Mouse (Mus musculus): ENCODE measurements around the gene Tamm41. TPM values are rescaled to one million over a fixed set of nuclear protein-coding genes. Genes with fewer than 3 reads are reported as not detected.

Gene Tamm41
- polyA plus RNA-seq, 1 experiment from 2014 or later = 41.9 TPM

DNA sequence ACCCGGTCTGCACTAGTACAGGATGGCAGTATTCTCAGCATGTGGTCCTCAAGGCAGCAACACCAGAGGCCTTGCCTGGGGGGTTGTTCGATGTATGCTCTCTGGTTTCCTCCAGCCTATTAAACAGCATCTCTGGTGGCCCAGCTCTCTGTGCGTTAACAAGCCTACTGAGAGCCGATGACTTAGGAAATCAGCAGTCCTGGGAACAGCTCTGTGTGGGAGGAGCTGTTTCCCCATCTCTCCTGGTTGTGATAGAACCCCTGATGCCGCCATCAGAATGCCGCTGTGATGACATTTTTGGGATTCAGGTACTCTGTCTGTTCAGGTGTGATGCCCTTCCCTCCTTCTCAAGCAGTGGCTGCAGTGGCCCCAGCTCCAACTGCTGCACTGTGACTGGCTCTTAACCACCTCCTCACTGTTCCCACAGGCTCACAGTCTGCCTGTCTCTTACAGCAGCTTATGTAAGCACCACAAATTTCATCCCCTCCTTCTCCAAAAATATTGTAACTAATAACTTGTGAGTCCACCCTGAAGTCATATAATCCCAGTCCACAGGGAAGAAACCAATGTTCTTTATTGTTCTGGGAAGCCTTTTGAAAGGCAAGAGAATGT, 14.0 kb upstream of the Tamm41 start:
- ATAC-seq (ENCODE audit: low read depth) = no peak
- Histone ChIP-seq H3K9me3 (replicated peaks) (no peaks in the 10 kb centered on the region), H3K4me1 (replicated peaks) (no peaks in the 10 kb centered on the region), H3K36me3 (no peaks in the 10 kb centered on the region), H3K4me2 (no peak overlapping the region), H3K27me3 (no peaks in the 10 kb centered on the region), H3K27ac (no peak overlapping the region), H3K4me3 (replicated peaks) (no peak overlapping the region), H3K9ac (no peak overlapping the region)
- 56% methylated on average over 6 of the region's 6 CpGs for WGBS (ENCODE audit: insufficient replicate concordance)
- DNase-seq = no peak

DNA sequence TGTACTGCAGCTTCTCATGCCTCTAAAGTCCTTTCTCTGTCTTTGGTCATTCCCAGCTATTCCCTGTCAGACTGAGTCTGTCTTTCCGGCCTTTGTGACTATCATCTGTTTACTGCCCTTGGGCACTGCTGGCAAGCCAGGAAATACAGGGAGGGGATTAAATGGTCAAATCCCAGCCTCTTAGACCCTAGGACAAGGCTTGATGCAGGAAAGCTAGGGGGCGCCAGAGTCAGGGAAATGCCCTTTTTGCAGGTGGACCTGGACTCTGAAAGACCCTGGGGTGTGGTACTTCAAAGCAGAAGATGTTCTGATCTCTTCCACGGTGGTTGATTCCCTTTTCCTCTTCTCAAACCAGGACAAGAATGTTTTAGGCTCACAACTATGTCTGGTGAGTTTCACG, 11.3 kb upstream of the Tamm41 start:
- no peaks in the 10 kb centered on the region for H3K36me3 ChIP-seq
- H3K9ac ChIP-seq = no peak overlapping the region
- H3K4me2 ChIP-seq = no peak overlapping the region
- 19% methylated on average over 4 of the region's 4 CpGs for WGBS (ENCODE audit: insufficient replicate concordance)
- no peaks in the 10 kb centered on the region for H3K9me3 ChIP-seq (replicated peaks)
- H3K27me3 ChIP-seq = no peaks in the 10 kb centered on the region
- no peaks in the 10 kb centered on the region for H3K4me1 ChIP-seq (replicated peaks)
- no peak overlapping the region for H3K4me3 ChIP-seq (replicated peaks)
- no peak overlapping the region for H3K27ac ChIP-seq
- DNase-seq (no peak), ATAC-seq (ENCODE audit: low read depth) (no peak)

GRCm38 (mm10) chr6:115047816-115048215, 10.1 kb upstream of the Tamm41 start:
- Histone ChIP-seq H3K27me3 (no peaks in the 10 kb centered on the region), H3K9me3 (replicated peaks) (no peaks in the 10 kb centered on the region), H3K4me3 (replicated peaks) (no peak overlapping the region), H3K4me2 (no peak overlapping the region), H3K4me1 (replicated peaks) (no peaks in the 10 kb centered on the region), H3K27ac (no peak overlapping the region), H3K36me3 (no peaks in the 10 kb centered on the region), H3K9ac (no peak overlapping the region)
- 38% methylated on average over 2 of the region's 2 CpGs for WGBS (ENCODE audit: insufficient replicate concordance)
- DNase-seq (no peak), ATAC-seq (ENCODE audit: low read depth) (no peak)

DNA sequence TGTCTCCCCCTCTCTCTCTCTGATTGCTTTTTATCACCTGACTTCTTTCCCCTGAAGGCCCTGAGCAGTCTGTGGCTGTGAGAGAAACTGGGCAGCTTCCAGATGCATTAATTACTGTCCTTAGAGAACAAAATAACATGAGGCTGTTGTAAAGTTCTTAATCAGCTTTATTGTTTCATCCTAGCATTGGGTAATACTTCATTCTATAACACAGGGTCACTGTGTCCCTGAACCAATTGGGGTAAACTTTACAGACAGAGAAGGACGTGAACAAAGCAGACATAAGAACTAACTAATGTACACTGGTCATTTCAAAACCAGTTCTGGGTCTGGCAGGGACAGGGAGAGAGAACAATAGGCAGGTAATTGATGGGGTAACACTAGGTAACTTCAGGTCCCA, 8.4 kb upstream of the Tamm41 start:
- 33% methylated on average over 1 of the region's 1 CpGs for WGBS (ENCODE audit: insufficient replicate concordance)
- Histone ChIP-seq H3K4me1 (replicated peaks) (no peaks in the 10 kb centered on the region), H3K36me3 (no peaks in the 10 kb centered on the region), H3K27me3 (no peaks in the 10 kb centered on the region), H3K9me3 (replicated peaks) (no peaks in the 10 kb centered on the region), H3K4me2 (no peak overlapping the region), H3K4me3 (replicated peaks) (no peak overlapping the region), H3K27ac (no peak overlapping the region), H3K9ac (no peak overlapping the region)
- DNase-seq = no peak
- ATAC-seq (ENCODE audit: low read depth) = no peak

- H3K4me2 ChIP-seq = no peak overlapping the region
- H3K9ac ChIP-seq = no peak overlapping the region
- H3K4me3 ChIP-seq (replicated peaks) = no peak overlapping the region
- no peaks in the 10 kb centered on the region for H3K36me3 ChIP-seq
- DNase-seq = no peak
- no peaks in the 10 kb centered on the region for H3K9me3 ChIP-seq (replicated peaks)
- no peak overlapping the region for H3K27ac ChIP-seq
- ATAC-seq (ENCODE audit: low read depth) = no peak
- H3K27me3 ChIP-seq = no peaks in the 10 kb centered on the region
- 50% methylated on average over 1 of the region's 1 CpGs for WGBS (ENCODE audit: insufficient replicate concordance)
- H3K4me1 ChIP-seq (replicated peaks) = no peaks in the 10 kb centered on the region
Observed at GRCm38 (mm10) chr6:115044709-115045108, 7.0 kb upstream of the Tamm41 start.

DNA sequence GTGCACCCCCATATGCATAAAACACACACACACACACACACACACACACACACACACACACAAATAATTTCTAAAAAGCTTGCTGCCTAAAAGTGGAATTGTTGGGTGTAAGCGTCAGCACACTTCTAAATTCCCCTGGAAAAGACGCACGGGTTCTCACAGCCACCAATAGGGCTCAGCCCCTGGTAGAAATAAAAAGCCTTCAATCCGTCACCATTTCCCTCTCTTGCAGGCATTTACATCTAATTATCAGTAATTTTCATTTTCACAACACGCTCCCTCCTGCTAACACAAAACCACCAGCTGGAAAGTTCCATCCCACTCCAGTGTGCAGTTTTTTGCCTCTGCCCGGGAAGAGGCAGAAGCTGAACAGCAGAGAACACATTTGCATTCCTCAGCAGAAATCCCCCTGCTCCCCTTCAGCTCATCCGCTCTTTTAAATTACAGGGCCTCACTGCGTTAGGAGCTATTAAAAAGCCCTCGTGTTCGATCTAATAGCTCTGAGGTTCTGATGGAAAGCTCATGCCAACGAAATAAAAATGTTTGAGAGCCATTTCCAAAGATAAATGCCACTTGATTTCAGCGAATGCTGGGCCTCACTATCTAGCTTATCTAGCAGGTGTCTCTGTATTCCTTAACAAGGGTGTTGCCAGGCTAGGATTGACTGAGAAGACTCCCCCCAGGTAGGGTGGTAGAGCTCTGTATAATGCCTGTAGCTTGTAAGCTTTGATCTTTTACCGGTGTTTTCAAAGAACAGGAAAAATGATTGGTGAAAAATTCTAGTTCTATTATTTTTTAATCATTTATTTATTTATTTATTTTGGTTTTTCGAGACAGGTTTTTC, 6.2 kb upstream of the Tamm41 start:
- H3K4me1 ChIP-seq (replicated peaks) = no peaks in the 10 kb centered on the region
- no peaks in the 10 kb centered on the region for H3K9me3 ChIP-seq (replicated peaks)
- H3K27me3 ChIP-seq = no peaks in the 10 kb centered on the region
- no peak overlapping the region for H3K4me2 ChIP-seq
- whole genome bisulfite sequencing (ENCODE audit: insufficient replicate concordance) = 75% methylated on average over 14 of the region's 14 CpGs
- no peak overlapping the region for H3K9ac ChIP-seq
- no peaks in the 10 kb centered on the region for H3K36me3 ChIP-seq
- DNase-seq (no peak), ATAC-seq (ENCODE audit: low read depth) (no peak)
- H3K27ac ChIP-seq = no peak overlapping the region
- no peak overlapping the region for H3K4me3 ChIP-seq (replicated peaks)

DNA sequence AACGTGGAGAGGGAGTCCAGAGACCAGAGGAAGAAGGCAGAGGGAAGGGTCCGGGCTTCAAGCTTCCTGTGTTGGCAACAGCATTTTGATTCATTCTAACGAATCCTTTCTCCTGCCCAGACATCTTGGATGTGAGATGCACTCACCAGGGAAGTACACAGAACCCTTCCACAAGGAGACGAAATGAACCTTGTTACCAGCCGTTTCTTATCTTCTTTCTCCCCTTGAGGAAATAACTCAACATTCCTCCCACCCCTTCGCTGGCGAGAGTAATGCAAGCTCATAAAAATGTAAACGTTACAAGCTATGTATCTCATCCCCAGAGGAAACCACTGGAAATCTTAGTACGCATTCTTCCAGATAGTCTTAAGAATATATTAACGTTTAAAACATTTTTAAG, 4.9 kb upstream of the Tamm41 start:
- Histone ChIP-seq H3K9ac (no peak overlapping the region), H3K4me2 (no peak overlapping the region), H3K27me3 (no peaks in the 10 kb centered on the region), H3K36me3 (no peaks in the 10 kb centered on the region), H3K27ac (no peak overlapping the region), H3K9me3 (replicated peaks) (no peaks in the 10 kb centered on the region), H3K4me1 (replicated peaks) (no peaks in the 10 kb centered on the region), H3K4me3 (replicated peaks) (no peak overlapping the region)
- WGBS (ENCODE audit: insufficient replicate concordance) = 33% methylated on average over 10 of the region's 10 CpGs
- DNase-seq (no peak), ATAC-seq (ENCODE audit: low read depth) (no peak)

DNA sequence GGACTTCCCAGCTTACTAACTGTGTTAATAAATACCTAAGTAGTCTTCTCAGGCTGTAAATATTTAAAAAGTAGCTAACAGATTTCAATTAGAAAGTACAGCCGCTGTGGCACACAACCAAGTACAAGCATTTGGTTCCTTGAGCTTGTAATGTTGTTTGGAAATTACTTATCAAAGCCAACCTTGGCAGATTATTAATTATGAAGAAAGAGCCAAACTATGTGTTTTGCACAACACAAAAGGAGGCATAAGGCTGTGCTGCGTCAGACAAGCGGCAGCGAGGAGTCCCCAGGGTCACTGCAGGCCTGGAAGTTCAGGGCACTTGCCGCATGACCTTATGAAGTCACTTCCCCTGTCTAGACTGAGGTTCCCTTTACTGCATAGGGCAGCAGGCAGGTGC, 4.2 kb downstream of the Tamm41 start:
- WGBS (ENCODE audit: insufficient replicate concordance) = 94% methylated on average over 5 of the region's 5 CpGs
- no peaks in the 10 kb centered on the region for H3K27me3 ChIP-seq
- H3K9ac ChIP-seq = no peak overlapping the region
- H3K36me3 ChIP-seq = peaks cover 54% of the 10 kb centered on the region
- no peaks in the 10 kb centered on the region for H3K9me3 ChIP-seq (replicated peaks)
- H3K4me2 ChIP-seq = no peak overlapping the region
- H3K27ac ChIP-seq = no peak overlapping the region
- H3K4me1 ChIP-seq (replicated peaks) = peaks cover 18% of the 10 kb centered on the region
- ATAC-seq (ENCODE audit: low read depth) = no peak
- no peak overlapping the region for H3K4me3 ChIP-seq (replicated peaks)
- no peak for DNase-seq

- Histone ChIP-seq H3K9ac (no peak overlapping the region), H3K4me3 (replicated peaks) (no peak overlapping the region), H3K4me2 (no peak overlapping the region), H3K4me1 (replicated peaks) (no peaks in the 10 kb centered on the region), H3K27ac (no peak overlapping the region), H3K9me3 (replicated peaks) (no peaks in the 10 kb centered on the region), H3K36me3 (peaks cover 77% of the 10 kb centered on the region), H3K27me3 (no peaks in the 10 kb centered on the region)
- ATAC-seq (ENCODE audit: low read depth) (no peak), DNase-seq (no peak)
- WGBS (ENCODE audit: insufficient replicate concordance) = 78% methylated on average over 2 of the region's 2 CpGs
Observed at GRCm38 (mm10) chr6:115030098-115030497, 7.6 kb downstream of the Tamm41 start.

GRCm38 (mm10) chr6:115029248-115029647, 8.4 kb downstream of the Tamm41 start:
- Histone ChIP-seq H3K4me3 (replicated peaks) (no peak overlapping the region), H3K9ac (no peak overlapping the region), H3K4me1 (replicated peaks) (no peaks in the 10 kb centered on the region), H3K27me3 (no peaks in the 10 kb centered on the region), H3K36me3 (peaks cover 78% of the 10 kb centered on the region), H3K9me3 (replicated peaks) (no peaks in the 10 kb centered on the region), H3K27ac (no peak overlapping the region), H3K4me2 (no peak overlapping the region)
- WGBS (ENCODE audit: insufficient replicate concordance) = 63% methylated on average over 2 of the region's 2 CpGs
- DNase-seq = no peak
- ATAC-seq (ENCODE audit: low read depth) = no peak

DNA sequence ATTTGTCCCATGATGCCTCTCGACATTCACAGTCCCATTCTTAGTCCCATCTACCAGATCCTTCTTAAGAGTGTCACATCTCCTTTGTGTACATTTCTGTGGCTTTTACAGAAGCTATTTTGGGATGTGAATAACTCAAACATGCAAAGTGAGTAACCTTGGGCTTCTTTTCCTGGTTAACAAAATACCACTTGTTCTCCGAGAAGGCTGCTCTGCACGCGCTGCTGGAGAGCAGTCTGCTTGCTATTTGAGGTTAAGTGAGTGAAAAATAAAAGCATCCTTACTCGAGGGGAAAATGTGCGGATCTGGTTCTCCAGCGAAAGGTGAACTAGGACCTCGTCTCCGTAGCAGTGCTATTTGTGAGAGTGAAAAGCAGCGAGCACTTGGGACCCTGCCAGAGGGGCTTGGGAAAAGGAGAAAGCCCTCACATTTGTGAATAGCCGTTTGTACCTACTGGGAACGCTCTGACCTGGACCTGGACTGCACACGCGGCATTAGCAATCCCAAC, 10.1 kb downstream of the Tamm41 start:
- Histone ChIP-seq H3K4me1 (replicated peaks) (no peaks in the 10 kb centered on the region), H3K9me3 (replicated peaks) (no peaks in the 10 kb centered on the region), H3K27ac (no peak overlapping the region), H3K4me2 (no peak overlapping the region), H3K9ac (no peak overlapping the region), H3K36me3 (peaks cover 76% of the 10 kb centered on the region), H3K27me3 (no peaks in the 10 kb centered on the region), H3K4me3 (replicated peaks) (no peak overlapping the region)
- DNase-seq = no peak
- WGBS (ENCODE audit: insufficient replicate concordance) = 85% methylated on average over 14 of the region's 14 CpGs
- no peak for ATAC-seq (ENCODE audit: low read depth)

DNA sequence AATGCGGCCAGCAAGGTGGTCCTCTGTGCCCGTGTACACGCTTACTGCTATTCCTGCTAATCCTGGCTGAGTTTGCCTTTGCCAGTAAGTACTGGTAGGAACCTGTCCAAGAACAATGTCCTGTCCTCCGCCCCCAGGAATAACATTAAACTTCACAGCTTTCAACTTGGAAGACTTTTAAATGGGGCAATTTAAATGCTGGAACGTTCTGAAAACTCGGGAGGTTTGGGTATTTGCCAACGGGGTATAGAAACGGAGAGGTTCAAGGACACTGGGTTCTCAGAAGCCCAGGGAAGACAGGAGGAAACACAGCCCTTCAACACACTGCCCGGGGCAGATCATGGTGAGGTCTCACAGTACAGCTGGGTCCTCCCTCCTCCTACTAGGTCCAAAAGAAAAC, 14.8 kb downstream of the Tamm41 start:
- DNase-seq (no peak), ATAC-seq (ENCODE audit: low read depth) (no peak)
- WGBS (ENCODE audit: insufficient replicate concordance) = 83% methylated on average over 9 of the region's 9 CpGs
- Histone ChIP-seq H3K4me3 (replicated peaks) (no peak overlapping the region), H3K36me3 (peaks cover 79% of the 10 kb centered on the region), H3K27me3 (no peaks in the 10 kb centered on the region), H3K4me1 (replicated peaks) (no peaks in the 10 kb centered on the region), H3K27ac (no peak overlapping the region), H3K4me2 (no peak overlapping the region), H3K9ac (no peak overlapping the region), H3K9me3 (replicated peaks) (no peaks in the 10 kb centered on the region)

Measured in liver, embryonic 13.5 days (tissue).